Mouse (Mus musculus) midbrain, embryonic 10.5 days (tissue): ENCODE measurements around the gene Usp29. TPM values are rescaled to one million over a fixed set of nuclear protein-coding genes. Genes with fewer than 3 reads are reported as not detected.
"Not testable (repeated sequence)": the region's sequence is repeated elsewhere in the genome, so short reads cannot be mapped to it uniquely, and the experiment has no call there.

Experiments used
- DNase-seq: peaks from one replicate; pipeline ENCODE4 v3.0.0-alpha.2; 2017; ENCODE audit warnings: low spot score
- H3K27ac ChIP-seq: fragments of 300-500 bp; sonication (generic); replicated peaks from 2 replicates; pipeline ENCODE4 v1.5.1; 2016; ENCODE audit warnings: mild to moderate bottlenecking
- H3K27me3 ChIP-seq: fragments of 300-500 bp; sonication (generic); 2 replicates; pipeline ENCODE4 v1.6.1; 2016; ENCODE audit warnings: low read depth, mild to moderate bottlenecking; ENCODE audit not compliant: poor library complexity, severe bottlenecking
- H3K36me3 ChIP-seq: fragments of 300-500 bp; sonication (generic); 2 replicates; pipeline ENCODE4 v1.6.1; 2016; ENCODE audit warnings: mild to moderate bottlenecking, moderate library complexity
- H3K4me1 ChIP-seq: fragments of 300-500 bp; sonication (generic); 2 replicates; pipeline ENCODE4 v1.6.1; 2016
- H3K4me3 ChIP-seq: fragments of 300-500 bp; sonication (generic); 2 replicates; pipeline ENCODE4 v1.5.1; 2016; ENCODE audit warnings: mild to moderate bottlenecking, moderate library complexity
- H3K9me3 ChIP-seq: fragments of 300-500 bp; sonication (generic); replicated peaks from 2 replicates; pipeline ENCODE4 v1.6.1; 2016; ENCODE audit warnings: mild to moderate bottlenecking
- WGBS: fragments of 180-500 bp; shearing (Covaris S2); methylation state at CpG from one replicate; pipeline ENCODE4 v1.1.7; 2016; 5-methylcytosine and 5-hydroxymethylcytosine counted together
- polyA plus RNA-seq: library from polyadenylated mRNA; unstranded; fragments of >200 nt; fragmentation: Nextera tagmentation; extraction: Ambion mirVana; gene quantifications from 2 replicates; pipeline ENCODE4 v1.2.1, GENCODE M21; 2016

Usp29 gene
- polyA plus RNA-seq, 1 experiment from 2014 or later: 7.7 TPM

DNA sequence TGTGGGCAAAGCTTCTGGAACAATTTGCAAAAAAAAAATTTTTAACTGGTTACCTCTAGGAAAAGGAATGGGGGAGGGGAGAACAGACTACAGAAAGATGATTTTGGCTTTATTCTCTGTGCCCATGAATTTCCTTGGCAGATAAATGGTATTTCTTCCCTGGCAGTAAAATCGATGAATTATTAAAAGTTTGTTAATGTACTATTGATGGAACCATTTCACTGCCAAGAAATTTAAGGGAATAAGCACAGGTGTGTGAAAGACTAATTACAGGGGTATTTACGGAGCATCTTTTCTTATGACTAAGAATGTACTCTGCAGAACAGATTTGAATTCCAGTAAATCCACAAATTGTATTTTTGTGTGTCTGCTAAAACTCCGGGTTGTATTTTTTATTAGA is 995 bp downstream of the Usp29 start:
- Histone ChIP-seq H3K4me3 (peak overlapping the region; percentile 58), H3K27me3 (no peaks in the 10 kb centered on the region), H3K36me3 (no peaks in the 10 kb centered on the region), H3K4me1 (peaks cover 11% of the 10 kb centered on the region; the same call in 1 of the 2 replicates), H3K27ac (peak overlapping the region; percentile 89; the same call in 1 of the 2 replicates), H3K9me3 (peaks cover 41% of the 10 kb centered on the region)
- WGBS: 43% methylated on average over 3 of the region's 3 CpGs
- no peak for DNase-seq

DNA sequence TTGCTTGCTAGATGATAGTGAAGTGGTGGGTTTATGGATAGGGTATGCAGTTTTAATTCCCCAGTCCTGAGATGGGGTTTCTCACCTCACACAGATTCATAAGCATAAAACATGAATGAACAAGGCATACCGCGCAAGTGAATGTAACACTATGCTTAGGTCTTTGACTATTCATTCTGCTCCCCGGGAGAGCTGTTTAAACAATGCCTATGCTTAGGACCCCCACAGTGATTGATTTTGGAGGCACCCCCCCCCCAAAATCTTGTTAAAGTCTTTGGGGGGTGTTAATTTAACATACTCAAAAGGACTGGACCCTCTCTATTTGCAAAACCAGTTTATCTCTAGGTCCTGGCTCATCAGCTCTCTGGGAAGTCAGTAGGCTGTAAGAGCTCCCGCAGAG is 1.6 kb downstream of the Usp29 start:
- whole genome bisulfite sequencing: 40% methylated on average over 4 of the region's 4 CpGs
- Histone ChIP-seq H3K4me3 (peak overlapping the region; percentile 58), H3K27me3 (no peaks in the 10 kb centered on the region), H3K4me1 (peaks cover 11% of the 10 kb centered on the region; the same call in 1 of the 2 replicates), H3K27ac (peak overlapping the region; percentile 89), H3K36me3 (no peaks in the 10 kb centered on the region), H3K9me3 (peaks cover 40% of the 10 kb centered on the region)
- DNase-seq: no peak

DNA sequence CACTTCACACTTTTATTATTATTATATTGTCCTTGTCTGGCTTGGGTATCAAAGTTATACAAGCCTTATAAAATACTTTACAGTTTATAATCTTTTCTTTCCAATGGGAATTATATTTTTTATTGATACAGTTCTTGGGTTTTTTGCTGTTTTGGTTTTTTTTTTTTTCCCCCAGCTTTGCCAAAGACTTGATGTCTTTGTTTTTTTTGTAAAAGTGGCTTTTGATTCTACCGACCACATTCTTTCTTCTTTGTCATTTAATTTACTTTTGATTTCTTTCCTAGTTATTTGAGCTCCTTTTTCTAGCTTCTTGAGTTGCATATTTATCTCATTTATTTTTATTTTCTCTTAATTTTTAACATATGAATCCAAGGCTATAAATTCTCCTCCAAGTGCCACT is 5.7 kb downstream of the Usp29 start:
- Histone ChIP-seq H3K9me3 (no peaks in the 10 kb centered on the region; the same call in 1 of the 2 replicates), H3K27ac (no peak overlapping the region), H3K36me3 (no peaks in the 10 kb centered on the region), H3K27me3 (no peaks in the 10 kb centered on the region), H3K4me1 (peaks cover 9% of the 10 kb centered on the region; the same call in 1 of the 2 replicates), H3K4me3 (no peak overlapping the region)
- 81% methylated on average over 1 of the region's 1 CpGs for WGBS
- DNase-seq: no peak

DNA sequence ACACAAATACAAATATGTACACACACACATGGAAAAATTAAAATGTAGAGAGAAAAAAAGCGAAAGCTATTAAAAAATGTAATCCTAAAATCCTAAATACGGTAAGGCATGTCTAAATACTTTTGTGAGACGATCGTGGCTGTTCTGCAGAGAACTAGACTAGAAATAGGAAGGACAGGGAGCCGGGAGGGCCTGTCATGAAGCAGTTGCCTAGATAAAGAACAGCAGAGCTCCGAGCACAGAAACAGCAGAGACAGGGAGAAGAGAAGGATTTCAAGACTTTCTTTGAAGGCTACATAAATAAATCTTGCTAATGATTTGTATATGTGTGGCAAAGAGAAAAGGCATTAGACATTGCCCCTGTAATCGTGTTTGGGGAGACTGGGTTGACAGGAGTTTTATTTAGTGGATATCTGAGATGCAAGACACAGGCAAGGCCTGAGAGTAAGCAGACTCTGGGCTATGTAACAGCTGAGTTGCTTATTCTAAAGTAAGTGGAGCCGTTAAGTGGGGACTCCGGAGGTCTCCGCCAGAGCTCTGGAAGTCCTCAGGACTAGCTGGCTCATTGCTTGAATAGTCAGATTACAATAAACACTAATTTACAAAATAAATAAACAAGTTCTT is 14.0 kb downstream of the Usp29 start:
- H3K36me3 ChIP-seq: no peaks in the 10 kb centered on the region
- no peaks in the 10 kb centered on the region for H3K9me3 ChIP-seq
- peaks cover 4% of the 10 kb centered on the region for H3K4me1 ChIP-seq
- H3K4me3 ChIP-seq: no peak overlapping the region
- 85% methylated on average over 10 of the region's 10 CpGs for WGBS
- no peak for DNase-seq
- no peaks in the 10 kb centered on the region for H3K27me3 ChIP-seq
- no peak overlapping the region for H3K27ac ChIP-seq

DNA sequence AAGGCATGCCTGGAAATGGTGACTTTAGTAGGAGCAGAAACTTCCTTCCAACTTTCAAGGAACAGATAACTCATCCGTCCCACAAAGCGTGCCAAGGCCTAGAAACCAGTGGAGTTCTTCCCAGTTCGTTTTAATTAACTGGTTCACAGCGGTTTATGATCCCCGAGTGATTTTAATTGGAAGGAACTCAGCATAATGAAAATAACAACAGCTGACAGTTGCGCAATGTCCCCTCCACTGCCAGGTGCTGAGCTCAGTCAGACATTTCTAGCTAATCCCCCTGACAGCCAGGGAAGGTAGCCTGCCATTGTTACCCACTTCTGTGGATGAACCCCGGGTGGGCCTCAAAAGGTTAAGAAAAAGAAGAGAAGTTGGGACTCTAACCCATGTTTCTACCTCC is 18.8 kb downstream of the Usp29 start:
- 60% methylated on average over 7 of the region's 7 CpGs for WGBS
- no peak overlapping the region for H3K4me3 ChIP-seq
- H3K27me3 ChIP-seq: no peaks in the 10 kb centered on the region
- H3K4me1 ChIP-seq: peaks cover 38% of the 10 kb centered on the region
- H3K27ac ChIP-seq: no peak overlapping the region
- H3K36me3 ChIP-seq: no peaks in the 10 kb centered on the region
- no peak for DNase-seq
- no peaks in the 10 kb centered on the region for H3K9me3 ChIP-seq

DNA sequence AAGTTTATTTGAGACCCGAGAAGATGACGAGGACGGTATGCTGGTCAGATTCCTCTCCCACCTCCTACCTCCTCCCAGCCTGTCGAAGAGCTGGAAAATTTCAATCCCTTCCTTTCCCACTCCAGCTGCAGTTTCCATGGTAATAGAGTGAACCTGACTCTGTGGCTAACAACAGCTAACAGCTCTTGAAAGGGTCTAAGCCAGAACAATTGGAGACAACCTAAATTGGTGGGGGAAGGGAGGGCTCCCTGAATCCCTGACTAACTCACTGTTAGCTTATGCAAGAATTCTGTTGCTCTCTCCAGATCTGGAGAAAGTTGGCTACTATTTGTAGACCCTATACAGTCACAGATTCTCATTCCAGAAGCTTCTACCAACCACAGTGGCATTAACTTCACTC is 23.1 kb downstream of the Usp29 start:
- Histone ChIP-seq H3K27ac (peak overlapping the region; percentile 72), H3K4me3 (0 out of 2 replicates have a peak overlapping the region, but pooled peaks have one; percentile 18), H3K27me3 (no peaks in the 10 kb centered on the region), H3K9me3 (no peaks in the 10 kb centered on the region), H3K36me3 (no peaks in the 10 kb centered on the region), H3K4me1 (peaks cover 38% of the 10 kb centered on the region)
- DNase-seq: peak; percentile 50
- 11% methylated on average over 4 of the region's 4 CpGs for WGBS

DNA sequence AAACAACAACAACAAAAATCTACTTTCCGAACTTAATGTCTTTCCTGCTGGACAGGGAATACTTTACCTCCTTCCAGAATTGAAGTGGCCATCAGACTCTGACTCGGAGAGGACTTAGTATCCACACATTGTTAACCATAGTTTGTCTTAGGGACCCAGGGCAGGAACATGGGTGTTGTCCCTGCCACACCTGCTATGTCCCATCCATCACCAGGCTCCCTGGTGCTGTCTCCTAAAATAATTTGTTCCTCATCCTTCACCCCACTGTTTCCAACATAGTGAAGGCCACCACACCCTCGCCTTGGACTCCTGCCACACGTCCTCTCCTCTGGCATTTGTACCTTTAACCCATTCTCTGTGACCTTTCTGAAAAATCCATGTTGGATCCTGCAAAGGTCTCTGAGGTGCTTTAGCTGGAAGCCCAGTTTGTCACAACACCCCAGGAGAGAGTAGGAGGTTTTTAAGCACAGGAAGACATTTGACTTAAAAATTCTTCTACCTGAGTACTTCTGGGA is 26.5 kb downstream of the Usp29 start:
- no peaks in the 10 kb centered on the region for H3K9me3 ChIP-seq
- DNase-seq: no peak
- no peaks in the 10 kb centered on the region for H3K27me3 ChIP-seq
- H3K27ac ChIP-seq: no peak overlapping the region
- no peak overlapping the region for H3K4me3 ChIP-seq
- H3K36me3 ChIP-seq: no peaks in the 10 kb centered on the region
- WGBS: 86% methylated on average over 4 of the region's 4 CpGs
- H3K4me1 ChIP-seq: peaks cover 32% of the 10 kb centered on the region

DNA sequence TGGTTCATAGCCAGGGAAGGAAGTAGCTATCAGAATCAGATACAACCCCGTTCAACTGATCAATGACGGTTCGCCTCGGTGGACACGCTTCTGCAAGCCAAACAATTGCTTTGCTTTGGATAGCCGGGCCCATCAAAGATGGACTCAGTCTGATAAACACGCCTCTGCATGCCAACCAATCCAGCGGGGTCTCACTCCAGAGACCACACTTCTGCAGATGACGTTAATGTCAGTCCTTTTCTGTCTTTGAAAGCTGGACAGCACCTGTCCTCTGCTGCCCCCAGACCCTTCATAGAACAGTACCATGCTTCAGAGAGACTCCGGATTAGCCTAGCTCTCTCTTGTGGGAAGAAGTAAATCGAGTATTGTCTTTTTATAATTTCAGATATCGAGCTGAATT is 29.3 kb downstream of the Usp29 start:
- no peak for DNase-seq
- Histone ChIP-seq H3K4me3 (no peak overlapping the region), H3K36me3 (no peaks in the 10 kb centered on the region), H3K4me1 (peaks cover 14% of the 10 kb centered on the region), H3K27ac (no peak overlapping the region), H3K9me3 (no peaks in the 10 kb centered on the region), H3K27me3 (no peaks in the 10 kb centered on the region)
- WGBS: 69% methylated on average over 12 of the region's 12 CpGs

DNA sequence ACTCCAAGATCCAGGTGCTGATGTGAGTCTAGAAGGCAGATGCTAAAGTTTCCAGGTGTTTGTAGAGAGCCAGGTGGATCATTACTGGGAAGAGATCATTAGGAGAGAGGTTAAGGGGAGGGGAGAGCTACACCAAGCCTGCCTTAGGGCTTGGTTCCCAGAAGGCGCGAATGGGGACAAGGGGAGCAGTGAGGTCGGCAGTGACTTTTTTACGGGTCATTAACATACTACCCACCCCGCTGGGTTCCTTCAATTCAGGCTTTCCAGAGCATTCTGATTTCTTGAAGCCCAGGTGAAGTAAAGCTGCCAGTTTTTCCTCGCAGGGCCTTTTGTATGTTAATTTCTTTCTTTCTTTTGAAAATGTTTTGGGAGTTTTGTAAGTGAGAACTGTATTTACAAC is 29.8 kb downstream of the Usp29 start:
- no peaks in the 10 kb centered on the region for H3K36me3 ChIP-seq
- no peak overlapping the region for H3K4me3 ChIP-seq
- H3K9me3 ChIP-seq: no peaks in the 10 kb centered on the region
- H3K27me3 ChIP-seq: no peaks in the 10 kb centered on the region
- WGBS: 25% methylated on average over 6 of the region's 6 CpGs
- no peak overlapping the region for H3K27ac ChIP-seq
- peaks cover 14% of the 10 kb centered on the region for H3K4me1 ChIP-seq
- no peak for DNase-seq

DNA sequence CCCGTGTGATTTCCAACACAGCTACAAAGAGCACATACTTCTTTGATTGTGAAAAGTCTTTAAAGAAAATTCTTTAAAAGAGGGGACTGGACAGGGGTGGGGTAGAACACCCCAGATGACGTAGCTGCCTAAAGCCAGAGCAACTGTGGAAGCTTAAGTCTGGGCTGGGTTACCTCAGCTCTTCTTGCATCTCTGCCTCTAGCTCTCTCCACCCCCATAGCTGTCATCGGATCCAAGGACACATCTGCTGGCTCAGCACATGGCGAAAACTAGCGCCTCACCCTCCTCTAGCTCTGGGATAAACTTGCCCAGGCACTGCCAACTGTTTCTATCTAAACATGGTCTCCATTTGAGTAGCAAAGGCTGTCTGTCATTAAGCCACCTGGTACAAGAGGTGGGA is 34.9 kb downstream of the Usp29 start:
- H3K4me3 ChIP-seq: no peak overlapping the region
- no peaks in the 10 kb centered on the region for H3K9me3 ChIP-seq
- H3K27ac ChIP-seq: no peak overlapping the region
- no peaks in the 10 kb centered on the region for H3K27me3 ChIP-seq
- DNase-seq: no peak
- WGBS: 63% methylated on average over 5 of the region's 5 CpGs
- H3K4me1 ChIP-seq: peaks cover 17% of the 10 kb centered on the region
- peaks cover 11% of the 10 kb centered on the region; the same call in 1 of the 2 replicates for H3K36me3 ChIP-seq

DNA sequence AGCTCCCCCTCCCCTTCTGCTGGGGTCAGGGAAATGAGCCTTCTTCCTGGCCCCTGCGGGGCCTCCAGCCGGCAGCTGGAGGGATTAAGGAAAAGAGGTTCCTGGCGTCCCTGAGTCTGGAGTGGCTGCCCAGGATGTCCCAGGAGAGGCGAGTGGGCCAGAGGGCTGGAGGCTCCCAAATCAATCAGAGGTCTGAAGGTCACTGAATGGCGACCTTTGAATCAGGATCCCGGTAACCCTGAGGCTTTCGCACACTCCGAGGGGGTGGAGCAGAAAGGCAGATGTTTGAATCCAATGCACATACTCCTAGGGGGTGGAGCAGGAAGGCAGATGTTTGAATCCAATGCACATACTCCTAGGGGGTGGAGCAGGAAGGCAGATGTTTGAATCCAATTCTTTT is 39.9 kb downstream of the Usp29 start:
- Histone ChIP-seq H3K9me3 (no peaks in the 10 kb centered on the region), H3K27ac (peak overlapping the region; percentile 71), H3K27me3 (no peaks in the 10 kb centered on the region), H3K4me3 (peak overlapping the region; percentile 21; the same call in 1 of the 2 replicates), H3K4me1 (peaks cover 32% of the 10 kb centered on the region), H3K36me3 (peaks cover 11% of the 10 kb centered on the region; the same call in 1 of the 2 replicates)
- 1% methylated on average over 8 of the region's 8 CpGs for WGBS
- DNase-seq: peak; percentile 64

DNA sequence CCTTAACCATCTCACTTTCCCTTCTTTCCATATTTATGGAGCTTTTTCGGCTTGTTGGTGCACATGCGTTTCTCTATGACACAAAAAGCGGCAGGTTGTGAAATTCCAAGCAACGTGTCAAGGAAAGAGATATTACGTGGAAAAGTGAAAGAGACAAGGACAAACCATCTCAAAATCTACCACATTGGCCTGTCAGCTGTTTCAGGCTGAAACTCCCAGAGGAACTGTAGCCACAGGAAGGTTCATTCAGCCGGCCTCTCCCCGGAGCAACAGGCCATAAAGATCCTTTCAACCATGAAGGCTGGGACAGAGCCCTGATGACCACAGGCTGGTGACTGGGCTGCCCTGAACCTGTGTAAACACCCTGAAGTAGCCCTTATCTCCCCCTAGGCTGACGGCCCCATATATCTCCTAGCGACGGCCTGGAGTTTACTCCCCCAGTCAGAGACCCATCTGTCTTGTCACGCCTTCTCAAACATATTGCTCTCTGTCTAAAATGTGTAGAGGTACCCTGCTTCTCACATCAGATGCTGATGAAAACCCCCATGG is 43.6 kb downstream of the Usp29 start:
- H3K4me3 ChIP-seq, DNase-seq, H3K9me3 ChIP-seq, H3K36me3 ChIP-seq, H3K27me3 ChIP-seq: not testable (repeated sequence)
- H3K27ac ChIP-seq: 0 out of 2 replicates have a peak overlapping the region, but pooled peaks have one; percentile 17
- 59% methylated on average over 11 of the region's 11 CpGs for WGBS
- peaks cover 48% of the 10 kb centered on the region for H3K4me1 ChIP-seq
